Mouse (Mus musculus): ENCODE data around the gene 1110002E22Rik.

DNA sequence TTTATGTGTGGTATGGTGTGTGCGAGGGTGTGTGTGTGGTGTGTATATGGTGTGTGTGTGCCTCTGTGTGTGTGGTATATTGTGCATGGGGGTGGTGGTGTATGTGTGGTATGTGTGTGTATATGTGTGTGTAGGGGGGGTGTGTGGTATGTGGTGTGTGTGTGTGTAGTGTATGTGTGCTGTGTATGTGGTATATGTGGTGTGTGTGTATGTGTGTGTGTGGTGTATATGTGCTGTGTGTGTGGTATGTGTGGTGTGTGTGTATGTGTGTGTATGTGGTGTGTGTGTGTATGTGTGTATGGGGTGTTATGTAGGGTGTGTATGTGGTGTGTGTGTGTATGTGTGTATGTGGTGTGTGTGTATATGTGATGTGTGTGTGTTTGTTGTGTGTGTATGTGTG lies 9.4 kb downstream of the 1110002E22Rik start:
- no peak for TF ChIP-seq CTCF (IDR thresholded peaks at IDR 0.05; ENCODE audit: low read depth)
- no peak for TF ChIP-seq EP300 (IDR thresholded peaks at IDR 0.05; ENCODE audit: low read depth)

All from liver, embryonic 14.5 days (tissue).